Mouse (Mus musculus) intestine, postnatal 0 days (tissue): ENCODE measurements around the gene Tsku. TPM values are rescaled to one million over a fixed set of nuclear protein-coding genes. Genes with fewer than 3 reads are reported as not detected.

Experiments
- ATAC-seq: fragments of 200-750 bp; cut with Nextera tagmentation; 2 replicates; pipeline ENCODE4 v1.8.0; 2017; ENCODE audit warnings: mild to moderate bottlenecking, moderate TSS enrichment, moderate library complexity
- H3K27ac ChIP-seq: fragments of 300-500 bp; sonication (generic); 2 replicates; pipeline ENCODE4 v1.5.1; 2014; ENCODE audit warnings: mild to moderate bottlenecking, low read depth, low read length, moderate library complexity
- H3K27me3 ChIP-seq: fragments of 300-500 bp; sonication (generic); replicated peaks from 2 replicates; pipeline ENCODE4 v1.6.1; 2014; ENCODE audit warnings: low read length, mixed read lengths; ENCODE audit not compliant: control insufficient read depth, insufficient read depth
- H3K36me3 ChIP-seq: fragments of 300-500 bp; sonication (generic); 2 replicates; pipeline ENCODE4 v1.6.1; 2014; ENCODE audit warnings: mild to moderate bottlenecking, moderate library complexity; ENCODE audit not compliant: control insufficient read depth, insufficient read depth
- H3K4me1 ChIP-seq: fragments of 300-500 bp; sonication (generic); replicated peaks from 2 replicates; pipeline ENCODE4 v1.6.1; 2014; ENCODE audit warnings: antibody characterized with exemption, low read length, mixed read lengths; ENCODE audit not compliant: control insufficient read depth, insufficient read depth
- H3K4me2 ChIP-seq: fragments of 300-500 bp; sonication (generic); replicated peaks from 2 replicates; pipeline ENCODE4 v1.6.1; 2014; ENCODE audit warnings: low read depth, mild to moderate bottlenecking, moderate library complexity
- H3K4me3 ChIP-seq: fragments of 300-500 bp; sonication (generic); 2 replicates; pipeline ENCODE4 v1.5.1; 2014; ENCODE audit warnings: low read depth, low read length
- H3K9ac ChIP-seq: fragments of 300-500 bp; sonication (generic); 2 replicates; pipeline ENCODE4 v1.6.1; 2014; ENCODE audit warnings: mild to moderate bottlenecking, low read depth, low read length
- H3K9me3 ChIP-seq: fragments of 300-500 bp; sonication (generic); 2 replicates; pipeline ENCODE4 v1.6.1; 2016; ENCODE audit warnings: mixed run types; ENCODE audit not compliant: control insufficient read depth
- CTCF ChIP-seq: sonication (generic); IDR thresholded peaks from 2 replicates; pipeline ENCODE4 v1.5.1; 2016; ENCODE audit warnings: low read depth, mild to moderate bottlenecking, control low read depth, antibody characterized with exemption, moderate library complexity
- WGBS: fragments of 180-500 bp; shearing (Covaris S2); extraction: QIAGEN DNeasy Blood & Tissue Kit; methylation state at CpG from one replicate; pipeline ENCODE4 v1.1.7; 2014; 5-methylcytosine and 5-hydroxymethylcytosine counted together
- polyA plus RNA-seq: library from polyadenylated mRNA; unstranded; fragments of >200 nt; fragmentation: Nextera tagmentation; extraction: Ambion mirVana; gene quantifications from 2 replicates; pipeline ENCODE4 v1.2.1, GENCODE M21; 2015

Gene Tsku
- polyA plus RNA-seq, 1 experiment from 2014 or later, result 3.6 TPM

DNA sequence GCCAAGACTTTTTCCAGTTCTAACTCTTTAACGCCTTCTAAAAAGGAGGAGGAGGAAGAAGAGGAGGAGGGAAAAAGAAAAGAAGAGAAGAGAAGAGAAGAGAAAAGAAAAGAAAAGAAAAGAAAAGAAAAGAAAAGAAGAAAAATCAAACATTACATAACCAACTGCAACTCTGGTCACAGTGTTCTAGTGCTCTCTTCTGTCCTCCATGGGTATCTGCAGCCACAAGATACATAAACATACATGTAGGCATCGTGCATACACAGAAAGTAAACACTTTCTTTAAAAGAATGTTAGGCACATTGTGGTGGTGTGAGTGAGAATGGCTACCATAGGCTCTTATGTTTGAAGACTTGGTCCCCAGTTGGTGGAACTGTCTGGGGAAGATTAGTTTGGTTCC, 46.0 kb downstream of the Tsku start:
- H3K9me3 ChIP-seq, result no peaks in the 10 kb centered on the region
- no peak overlapping the region for H3K4me3 ChIP-seq
- no peak overlapping the region for H3K4me2 ChIP-seq
- peak; percentile 29; the same call in 1 of the 2 replicates for TF ChIP-seq CTCF
- no peak overlapping the region for H3K9ac ChIP-seq
- H3K27me3 ChIP-seq, result no peaks in the 10 kb centered on the region
- WGBS, result 70% methylated on average over 2 of the region's 2 CpGs
- no peak overlapping the region for H3K27ac ChIP-seq
- ATAC-seq, result no peak
- H3K36me3 ChIP-seq, result no peaks in the 10 kb centered on the region
- no peaks in the 10 kb centered on the region for H3K4me1 ChIP-seq

DNA sequence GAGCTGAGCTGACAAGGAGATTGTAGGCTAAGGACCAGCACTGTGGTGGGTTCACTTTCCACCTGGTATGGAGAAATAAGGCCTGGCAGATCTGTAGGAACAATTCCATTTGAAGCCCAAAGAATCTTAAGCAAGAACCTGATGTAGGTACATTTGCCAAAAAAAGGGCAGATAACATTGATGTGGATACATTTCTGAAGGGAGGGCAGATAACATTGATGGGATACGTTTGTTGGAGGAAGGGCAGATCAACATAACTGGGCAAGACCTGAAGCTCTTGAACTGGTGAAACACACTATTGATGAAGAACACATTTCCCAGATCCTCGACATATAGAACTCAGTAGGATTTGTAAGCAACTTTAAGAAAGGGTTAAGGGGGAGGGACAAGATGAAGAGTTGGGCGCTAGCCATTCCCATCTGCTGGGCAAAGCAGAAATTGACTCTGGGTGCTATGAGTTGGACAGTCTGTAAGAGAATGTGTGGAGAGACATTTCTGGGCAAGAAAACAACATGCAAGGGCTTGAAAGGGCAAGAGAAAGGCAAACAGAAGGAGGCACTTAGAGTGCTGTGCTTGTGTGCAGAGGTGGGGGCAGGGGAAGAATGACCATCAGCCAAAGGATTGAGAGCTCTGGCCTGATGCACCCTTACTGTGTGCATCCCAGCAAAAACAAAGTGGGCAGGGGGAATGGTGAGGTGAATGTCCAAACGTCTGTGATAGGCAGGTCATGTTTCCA, 48.8 kb downstream of the Tsku start:
- no peak for TF ChIP-seq CTCF
- no peak overlapping the region for H3K27ac ChIP-seq
- no peaks in the 10 kb centered on the region for H3K9me3 ChIP-seq
- no peak overlapping the region for H3K4me3 ChIP-seq
- H3K27me3 ChIP-seq, result no peaks in the 10 kb centered on the region
- H3K9ac ChIP-seq, result no peak overlapping the region
- no peaks in the 10 kb centered on the region for H3K36me3 ChIP-seq
- H3K4me1 ChIP-seq, result no peaks in the 10 kb centered on the region; the same call in 1 of the 2 replicates
- WGBS, result 56% methylated on average over 4 of the region's 4 CpGs
- H3K4me2 ChIP-seq, result no peak overlapping the region
- no peak for ATAC-seq

DNA sequence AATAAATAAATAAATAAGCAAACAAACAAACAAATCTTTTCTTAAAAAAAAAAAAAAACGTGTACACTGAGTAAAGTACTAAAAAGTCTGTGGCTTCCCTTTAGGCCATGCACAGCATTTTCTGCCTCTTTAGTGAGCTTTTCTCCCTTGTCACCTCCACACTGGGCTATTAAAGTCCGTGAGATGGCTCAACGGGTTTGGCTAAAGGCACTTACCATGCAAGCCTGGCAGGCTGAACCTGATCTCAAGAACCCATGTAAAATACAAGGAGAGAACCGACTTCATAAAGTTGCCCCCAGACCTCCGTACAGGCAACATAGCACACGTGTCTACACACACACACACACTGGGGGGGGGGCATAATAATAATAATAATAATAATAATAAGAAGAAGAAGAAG, 50.9 kb downstream of the Tsku start:
- Histone ChIP-seq H3K4me3 (no peak overlapping the region), H3K9me3 (no peaks in the 10 kb centered on the region), H3K36me3 (no peaks in the 10 kb centered on the region), H3K27ac (no peak overlapping the region), H3K27me3 (no peaks in the 10 kb centered on the region), H3K9ac (no peak overlapping the region), H3K4me2 (no peak overlapping the region), H3K4me1 (no peaks in the 10 kb centered on the region; the same call in 1 of the 2 replicates)
- 63% methylated on average over 6 of the region's 6 CpGs for WGBS
- ATAC-seq, result no peak
- no peak for TF ChIP-seq CTCF

DNA sequence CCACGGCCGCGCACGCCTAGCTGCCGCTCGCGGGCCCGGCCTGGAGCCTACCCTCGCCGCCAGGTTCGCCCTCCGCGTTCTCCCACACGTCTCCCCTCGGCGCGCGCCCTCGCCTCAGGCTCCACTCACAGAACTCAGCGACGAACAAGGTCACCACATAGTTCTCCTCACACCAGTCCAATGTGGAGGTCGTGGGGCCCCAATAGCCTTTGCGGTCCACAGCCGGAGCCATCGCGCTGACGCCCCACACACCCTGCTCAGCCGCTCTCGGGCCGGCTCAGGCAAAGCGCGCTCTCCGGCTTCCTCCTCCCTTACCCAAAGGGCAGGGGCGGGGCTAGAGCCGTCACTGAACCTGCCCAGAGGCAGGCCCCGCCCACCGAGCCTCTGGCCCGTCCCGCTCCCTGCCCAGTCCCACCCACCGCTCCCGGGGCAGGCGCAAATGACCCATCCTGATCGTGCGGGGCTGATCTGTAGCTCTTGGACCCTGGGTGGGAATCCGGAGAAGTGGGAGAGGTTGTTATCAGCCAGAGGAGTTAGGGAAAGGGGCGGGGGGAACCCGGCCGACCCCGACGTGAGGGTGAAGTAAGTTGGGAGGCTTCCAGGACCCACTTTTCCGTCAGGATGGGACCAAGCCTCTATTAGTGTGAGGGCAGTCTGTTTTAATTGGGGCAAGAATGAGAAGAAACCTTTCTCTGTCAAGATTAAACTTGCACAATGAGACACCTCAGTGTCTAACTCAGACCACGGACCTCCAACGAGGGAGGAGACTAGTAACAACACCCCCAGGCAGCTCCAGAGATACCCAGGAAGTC, 51.7 kb downstream of the Tsku start:
- TF ChIP-seq CTCF, result peak; percentile 40
- ATAC-seq, result peak; percentile 99
- Histone ChIP-seq H3K9ac (peak overlapping the region; percentile 82), H3K4me3 (peak overlapping the region; percentile 93), H3K9me3 (no peaks in the 10 kb centered on the region), H3K36me3 (no peaks in the 10 kb centered on the region), H3K27me3 (no peaks in the 10 kb centered on the region), H3K4me2 (peak overlapping the region; percentile 97), H3K27ac (no peak overlapping the region), H3K4me1 (no peaks in the 10 kb centered on the region; the same call in 1 of the 2 replicates)
- under 1% methylated on average over 53 of the region's 53 CpGs for WGBS

DNA sequence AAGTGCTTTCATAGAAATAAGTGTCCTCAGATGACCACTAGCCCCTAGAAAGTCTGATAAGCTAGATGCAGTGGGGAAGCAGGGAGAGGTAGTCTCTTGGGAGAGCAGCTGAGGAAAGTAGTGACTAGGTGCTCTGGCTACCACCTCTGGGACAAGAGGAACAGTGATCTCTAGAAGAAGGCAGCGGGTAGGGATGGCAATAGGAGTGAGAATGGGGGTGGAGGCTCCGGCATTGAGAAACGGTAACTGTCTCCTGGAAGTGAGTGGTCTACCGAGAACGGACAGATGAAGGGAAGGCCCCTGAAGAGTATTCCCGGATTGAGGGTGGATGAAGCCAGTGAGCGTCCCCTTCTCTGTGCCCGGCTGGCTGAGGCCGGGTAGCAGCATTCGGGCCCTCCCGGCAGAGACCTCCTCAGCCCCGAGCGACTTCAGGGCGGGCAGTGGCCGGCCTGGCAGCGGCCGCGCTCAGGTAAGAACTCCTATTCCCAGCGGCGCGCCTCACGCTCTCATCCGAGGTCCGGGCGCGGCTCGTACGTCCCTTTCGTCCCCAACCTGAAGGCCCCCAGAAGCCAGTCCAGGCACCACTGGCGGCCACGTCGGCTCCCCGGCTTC, 52.4 kb downstream of the Tsku start:
- H3K27ac ChIP-seq, result no peak overlapping the region
- H3K9ac ChIP-seq, result peak overlapping the region; percentile 82
- no peaks in the 10 kb centered on the region for H3K36me3 ChIP-seq
- peak overlapping the region; percentile 93 for H3K4me3 ChIP-seq
- H3K9me3 ChIP-seq, result no peaks in the 10 kb centered on the region
- WGBS, result under 1% methylated on average over 33 of the region's 33 CpGs
- H3K4me1 ChIP-seq, result no peaks in the 10 kb centered on the region; the same call in 1 of the 2 replicates
- H3K27me3 ChIP-seq, result no peaks in the 10 kb centered on the region
- no peak; the same call in 1 of the 2 replicates for ATAC-seq
- H3K4me2 ChIP-seq, result peak overlapping the region; percentile 97
- no peak for TF ChIP-seq CTCF
